Mouse (Mus musculus): ENCODE data around the gene Terb1.

DNA sequence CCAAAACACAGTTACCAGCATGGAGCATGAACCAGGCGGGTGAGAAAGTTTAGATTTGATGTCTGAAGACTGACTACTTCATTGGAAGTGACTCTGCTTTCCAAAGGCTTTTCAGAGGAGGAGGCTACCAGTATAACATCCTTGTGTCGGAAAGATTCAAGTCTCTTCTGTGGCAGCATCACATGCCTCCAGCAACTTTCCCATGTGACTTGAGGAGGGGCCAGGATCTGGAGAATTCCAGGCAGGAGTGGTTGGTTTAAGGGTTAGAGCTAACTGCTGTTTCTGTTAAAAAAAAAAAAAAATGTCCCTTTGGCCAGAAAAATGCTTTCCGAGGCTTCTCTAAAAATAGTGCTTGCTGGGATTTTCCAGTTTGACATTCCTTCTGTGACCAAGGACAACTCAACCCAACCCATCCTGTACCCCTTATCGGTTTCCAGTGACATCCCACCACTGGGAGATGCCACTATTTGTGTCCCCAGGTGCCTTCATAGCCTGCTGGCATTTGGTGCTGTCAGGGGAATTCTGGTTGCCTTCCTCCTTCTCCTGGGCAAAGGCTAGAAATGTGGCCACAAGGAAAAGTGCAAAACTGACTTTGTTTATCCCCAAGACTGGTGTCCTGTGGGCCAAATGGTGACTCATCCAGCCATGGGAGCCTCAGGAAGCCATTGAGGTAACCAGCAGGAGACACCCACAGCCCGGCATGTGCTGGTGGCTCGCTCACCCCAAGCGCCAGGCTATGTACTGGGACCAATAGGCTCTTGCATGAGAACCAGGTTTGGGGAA lies 101.2 kb downstream of the Terb1 start:
- TF ChIP-seq CTCF (IDR thresholded peaks at IDR 0.05; ENCODE audit: low read depth) = no peak
- TF ChIP-seq EP300 (optimal IDR thresholded peaks at IDR 0.05) = no peak

All from stomach, postnatal 0 days (tissue).